Mouse (Mus musculus): ENCODE measurements around the gene Alpl. TPM values are rescaled to one million over a fixed set of nuclear protein-coding genes. Genes with fewer than 3 reads are reported as not detected.

Gene Alpl
- polyA plus RNA-seq, 1 experiment, result 6.2 TPM

- Histone ChIP-seq H3K27ac (ENCODE audit: insufficient read depth, low read length) (no peak overlapping the region), H3K36me3 (ENCODE audit: control insufficient read depth, insufficient read depth, low read length) (no peaks in the 10 kb centered on the region), H3K4me3 (ENCODE audit: extremely low read depth, insufficient read depth, insufficient read length) (no peak overlapping the region), H3K4me1 (ENCODE audit: control insufficient read depth, insufficient read depth, insufficient read length) (peaks cover 4% of the 10 kb centered on the region; the same call in 1 of the 2 replicates), H3K27me3 (ENCODE audit: control insufficient read depth, insufficient read depth, low read length) (no peaks in the 10 kb centered on the region)
- WGBS, result 87% methylated on average over 5 of the region's 5 CpGs
- TF ChIP-seq POLR2A (IDR thresholded peaks at IDR 0.05; ENCODE audit: low read depth, low read length) (no peak), CTCF (IDR thresholded peaks at IDR 0.05; ENCODE audit: extremely low read depth, insufficient read depth, insufficient read length, insufficient replicate concordance) (no peak)
- no peak for DNase-seq (ENCODE audit: low read depth in 1 of 2, low spot score in 2 of 2)
Observed at GRCm38 (mm10) chr4:137747590-137747989, 48.6 kb downstream of the Alpl start.

GRCm38 (mm10) chr4:137747091-137747490, 49.1 kb downstream of the Alpl start:
- H3K36me3 ChIP-seq (ENCODE audit: control insufficient read depth, insufficient read depth, low read length), result no peaks in the 10 kb centered on the region
- no peak overlapping the region for H3K27ac ChIP-seq (ENCODE audit: insufficient read depth, low read length)
- WGBS, result 90% methylated on average over 9 of the region's 9 CpGs
- no peak overlapping the region for H3K4me3 ChIP-seq (ENCODE audit: extremely low read depth, insufficient read depth, insufficient read length)
- TF ChIP-seq CTCF (IDR thresholded peaks at IDR 0.05; ENCODE audit: extremely low read depth, insufficient read depth, insufficient read length, insufficient replicate concordance), result no peak
- no peaks in the 10 kb centered on the region for H3K27me3 ChIP-seq (ENCODE audit: control insufficient read depth, insufficient read depth, low read length)
- no peak for DNase-seq (ENCODE audit: low read depth in 1 of 2, low spot score in 2 of 2)
- H3K4me1 ChIP-seq (ENCODE audit: control insufficient read depth, insufficient read depth, insufficient read length), result peaks cover 4% of the 10 kb centered on the region; the same call in 1 of the 2 replicates

- Histone ChIP-seq H3K27me3 (ENCODE audit: control insufficient read depth, insufficient read depth, low read length) (no peaks in the 10 kb centered on the region), H3K4me1 (ENCODE audit: control insufficient read depth, insufficient read depth, insufficient read length) (peaks cover 4% of the 10 kb centered on the region; the same call in 1 of the 2 replicates), H3K36me3 (ENCODE audit: control insufficient read depth, insufficient read depth, low read length) (no peaks in the 10 kb centered on the region), H3K4me3 (ENCODE audit: extremely low read depth, insufficient read depth, insufficient read length) (no peak overlapping the region), H3K27ac (ENCODE audit: insufficient read depth, low read length) (no peak overlapping the region)
- TF ChIP-seq POLR2A (IDR thresholded peaks at IDR 0.05; ENCODE audit: low read depth, low read length), result no peak
- TF ChIP-seq CTCF (IDR thresholded peaks at IDR 0.05; ENCODE audit: extremely low read depth, insufficient read depth, insufficient read length, insufficient replicate concordance), result peak; percentile 23; the same call in 1 of the 2 replicates
- DNase-seq (ENCODE audit: low read depth in 1 of 2, low spot score in 2 of 2), result no peak
- WGBS, result 63% methylated on average over 13 of the region's 13 CpGs
Observed at GRCm38 (mm10) chr4:137744433-137744918, 51.7 kb downstream of the Alpl start.

- no peak for TF ChIP-seq CTCF (IDR thresholded peaks at IDR 0.05; ENCODE audit: extremely low read depth, insufficient read depth, insufficient read length, insufficient replicate concordance)
- no peak for TF ChIP-seq POLR2A (IDR thresholded peaks at IDR 0.05; ENCODE audit: low read depth, low read length)
- 74% methylated on average over 7 of the region's 7 CpGs for WGBS
- Histone ChIP-seq H3K27me3 (ENCODE audit: control insufficient read depth, insufficient read depth, low read length) (no peaks in the 10 kb centered on the region), H3K4me3 (ENCODE audit: extremely low read depth, insufficient read depth, insufficient read length) (no peak overlapping the region), H3K36me3 (ENCODE audit: control insufficient read depth, insufficient read depth, low read length) (no peaks in the 10 kb centered on the region), H3K4me1 (ENCODE audit: control insufficient read depth, insufficient read depth, insufficient read length) (no peaks in the 10 kb centered on the region; the same call in 1 of the 2 replicates), H3K27ac (ENCODE audit: insufficient read depth, low read length) (no peak overlapping the region)
- DNase-seq (ENCODE audit: low read depth in 1 of 2, low spot score in 2 of 2), result no peak
Observed at GRCm38 (mm10) chr4:137743791-137744190, 52.4 kb downstream of the Alpl start.

GRCm38 (mm10) chr4:137740350-137740749, 55.8 kb downstream of the Alpl start:
- Histone ChIP-seq H3K27ac (ENCODE audit: insufficient read depth, low read length) (no peak overlapping the region), H3K36me3 (ENCODE audit: control insufficient read depth, insufficient read depth, low read length) (no peaks in the 10 kb centered on the region), H3K27me3 (ENCODE audit: control insufficient read depth, insufficient read depth, low read length) (no peaks in the 10 kb centered on the region), H3K4me3 (ENCODE audit: extremely low read depth, insufficient read depth, insufficient read length) (no peak overlapping the region), H3K4me1 (ENCODE audit: control insufficient read depth, insufficient read depth, insufficient read length) (no peaks in the 10 kb centered on the region; the same call in none of the 2 replicates)
- no peak for TF ChIP-seq CTCF (IDR thresholded peaks at IDR 0.05; ENCODE audit: extremely low read depth, insufficient read depth, insufficient read length, insufficient replicate concordance)
- TF ChIP-seq POLR2A (IDR thresholded peaks at IDR 0.05; ENCODE audit: low read depth, low read length), result no peak
- no peak for DNase-seq (ENCODE audit: low read depth in 1 of 2, low spot score in 2 of 2)
- 52% methylated on average over 7 of the region's 7 CpGs for WGBS

GRCm38 (mm10) chr4:137739151-137739923, 56.8 kb downstream of the Alpl start:
- Histone ChIP-seq H3K4me1 (ENCODE audit: control insufficient read depth, insufficient read depth, insufficient read length) (no peaks in the 10 kb centered on the region; the same call in none of the 2 replicates), H3K27ac (ENCODE audit: insufficient read depth, low read length) (no peak overlapping the region), H3K36me3 (ENCODE audit: control insufficient read depth, insufficient read depth, low read length) (no peaks in the 10 kb centered on the region), H3K27me3 (ENCODE audit: control insufficient read depth, insufficient read depth, low read length) (no peaks in the 10 kb centered on the region), H3K4me3 (ENCODE audit: extremely low read depth, insufficient read depth, insufficient read length) (no peak overlapping the region)
- TF ChIP-seq CTCF (IDR thresholded peaks at IDR 0.05; ENCODE audit: extremely low read depth, insufficient read depth, insufficient read length, insufficient replicate concordance) (no peak), POLR2A (IDR thresholded peaks at IDR 0.05; ENCODE audit: low read depth, low read length) (no peak)
- DNase-seq (ENCODE audit: low read depth in 1 of 2, low spot score in 2 of 2), result peak in 1 of 2 experiments; percentile 56
- WGBS, result 57% methylated on average over 9 of the region's 9 CpGs

GRCm38 (mm10) chr4:137737760-137738159, 58.4 kb downstream of the Alpl start:
- no peaks in the 10 kb centered on the region; the same call in none of the 2 replicates for H3K4me1 ChIP-seq (ENCODE audit: control insufficient read depth, insufficient read depth, insufficient read length)
- H3K36me3 ChIP-seq (ENCODE audit: control insufficient read depth, insufficient read depth, low read length), result no peaks in the 10 kb centered on the region
- no peak overlapping the region for H3K27ac ChIP-seq (ENCODE audit: insufficient read depth, low read length)
- DNase-seq (ENCODE audit: low read depth in 1 of 2, low spot score in 2 of 2), result no peak
- H3K4me3 ChIP-seq (ENCODE audit: extremely low read depth, insufficient read depth, insufficient read length), result no peak overlapping the region
- 62% methylated on average over 3 of the region's 3 CpGs for WGBS
- H3K27me3 ChIP-seq (ENCODE audit: control insufficient read depth, insufficient read depth, low read length), result no peaks in the 10 kb centered on the region
- TF ChIP-seq POLR2A (IDR thresholded peaks at IDR 0.05; ENCODE audit: low read depth, low read length) (no peak), CTCF (IDR thresholded peaks at IDR 0.05; ENCODE audit: extremely low read depth, insufficient read depth, insufficient read length, insufficient replicate concordance) (no peak)

All from spleen, adult 2 months (tissue).